Mouse (Mus musculus): ENCODE measurements around the gene Dmxl2.

Dmxl2 gene

DNA sequence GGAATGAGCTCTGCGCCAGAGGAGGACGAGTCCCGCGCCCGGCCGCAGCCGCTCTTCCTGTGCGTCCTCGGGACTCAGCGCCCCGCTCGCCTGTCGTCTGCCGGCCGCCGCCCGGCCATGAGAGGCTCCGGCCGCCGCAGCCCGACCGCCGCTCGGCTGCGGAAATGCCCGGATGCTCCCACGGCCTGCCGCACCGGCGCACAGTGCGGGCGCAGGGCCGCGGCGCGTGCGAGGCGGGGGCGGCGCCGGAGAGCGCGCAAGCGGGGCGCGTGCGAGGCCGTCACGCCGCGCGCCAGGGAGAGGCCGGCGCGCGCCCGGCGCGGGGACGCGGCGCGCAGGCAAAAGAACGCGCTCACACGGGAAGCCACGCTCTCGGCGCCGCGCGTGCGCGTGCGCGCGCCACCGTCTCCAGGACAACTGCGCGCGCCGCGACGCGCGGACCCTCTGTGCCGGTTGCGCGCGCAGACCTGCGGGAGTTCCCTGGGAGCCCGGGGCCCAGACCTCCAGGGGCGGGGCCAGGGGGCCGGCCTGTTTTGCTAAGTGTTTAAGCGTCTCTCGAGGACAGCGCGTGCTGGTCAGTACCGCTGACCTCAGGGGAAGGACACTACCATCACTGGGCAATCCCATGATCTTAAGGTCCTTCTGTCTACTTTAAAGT lies at the start of gene Dmxl2:
Gene Dmxl2 (minus strand): TSS at position 174 of the 658 bp plus-strand sequence.
- peak; percentile 56 for DNase-seq (ENCODE audit: low read depth)

- DNase-seq (ENCODE audit: low read depth), result no peak
These were observed 48.0 kb upstream of the Dmxl2 start for GRCm38 (mm10) chr9:54549433-54549832.

DNA sequence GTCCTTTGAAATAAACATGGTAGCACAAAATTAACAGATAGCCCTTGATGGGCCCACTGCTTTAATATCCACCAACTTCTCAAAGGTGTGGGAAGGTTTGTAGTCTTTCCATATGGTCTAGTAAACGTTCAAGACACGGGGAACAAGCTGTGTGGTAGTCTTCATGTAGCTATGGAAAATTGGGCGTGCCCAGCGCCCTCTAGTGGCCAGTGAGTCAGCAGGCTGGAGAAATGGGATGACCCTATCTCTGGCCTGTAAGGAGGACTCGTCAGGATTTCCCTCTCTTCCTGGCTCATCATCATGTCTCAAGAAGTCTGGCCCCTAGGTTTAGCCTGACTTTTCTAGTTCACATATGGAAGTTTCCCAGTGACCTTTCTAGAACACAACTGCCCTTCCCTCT lies 46.1 kb upstream of the Dmxl2 start:
- DNase-seq (ENCODE audit: low read depth), result peak; percentile 51

DNA sequence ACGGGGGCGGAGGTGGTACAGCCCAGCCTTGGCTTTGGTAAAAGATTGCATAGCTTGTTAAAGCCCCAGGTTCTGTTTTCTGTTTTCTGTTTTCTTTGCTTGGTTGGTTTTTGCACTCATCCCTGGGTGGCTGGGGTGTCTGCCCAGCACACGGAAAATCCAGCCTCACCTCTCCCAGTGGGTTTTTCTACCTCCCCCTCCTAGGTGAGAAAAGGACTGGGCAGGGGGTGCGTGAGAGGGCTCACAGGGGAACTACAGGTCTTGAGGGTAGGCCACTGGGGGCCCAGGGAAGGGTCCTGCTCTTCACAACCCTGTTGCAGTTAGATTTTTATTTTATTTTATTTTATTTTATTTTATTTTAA lies 43.5 kb upstream of the Dmxl2 start:
- no peak for DNase-seq (ENCODE audit: low read depth)

DNA sequence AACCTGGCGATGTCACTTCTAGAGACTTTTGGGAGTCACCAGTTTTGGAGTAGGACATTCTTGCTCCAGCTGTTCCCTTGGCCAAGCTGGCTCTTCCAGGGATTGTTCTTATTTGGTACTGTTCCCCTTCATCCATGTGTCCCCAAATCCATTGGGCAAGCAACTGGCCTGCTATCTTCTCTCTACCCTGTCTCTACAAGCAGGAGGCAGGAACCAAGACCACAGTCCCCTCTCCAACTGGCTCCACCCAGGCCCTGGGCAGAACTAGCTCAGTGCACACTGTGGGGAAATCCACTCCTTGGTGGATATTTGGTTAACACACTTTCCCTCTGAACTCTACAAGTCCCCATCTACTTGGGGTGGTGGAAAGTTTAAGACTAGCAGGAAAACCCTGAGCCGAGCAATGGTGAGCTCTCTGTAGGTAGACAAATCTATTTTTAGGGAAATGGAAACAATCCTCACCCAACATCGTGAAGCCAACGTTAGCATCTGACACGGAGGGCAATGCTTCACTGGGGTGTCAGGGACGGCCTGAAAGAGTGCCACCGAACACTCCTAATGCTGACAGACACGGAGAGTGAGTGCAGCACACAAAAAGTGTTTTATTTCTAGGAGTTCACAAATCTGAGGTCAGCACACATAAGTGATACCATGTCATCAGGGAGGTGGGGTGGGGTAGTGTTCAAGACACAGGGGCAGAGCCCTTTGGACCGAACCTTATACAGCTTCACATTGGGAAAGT lies 43.0 kb upstream of the Dmxl2 start:
- no peak for DNase-seq (ENCODE audit: low read depth)

GRCm38 (mm10) chr9:54540801-54541200 lies 39.4 kb upstream of the Dmxl2 start:
- no peak for DNase-seq (ENCODE audit: low read depth)

DNA sequence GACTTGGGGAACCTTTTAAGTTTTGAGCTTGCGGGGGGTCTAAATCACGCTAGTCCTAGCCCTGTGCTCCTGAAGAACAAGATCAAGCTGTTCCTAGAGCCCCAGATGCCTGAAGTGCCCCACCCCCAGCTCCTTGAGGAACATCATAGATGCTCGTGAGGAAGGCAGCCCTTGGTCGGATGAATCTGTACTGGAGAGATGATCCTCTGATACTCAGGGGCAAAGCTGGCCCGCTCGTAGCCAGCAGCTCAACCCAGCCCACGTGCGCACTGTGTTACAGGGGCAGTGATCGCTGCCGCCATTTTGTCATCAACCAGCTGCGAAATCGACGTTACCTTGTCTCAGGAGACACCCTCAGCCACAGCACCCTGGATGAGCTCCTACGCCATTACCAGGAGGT lies 37.3 kb upstream of the Dmxl2 start, which contains the start of gene Sh2d7:
Gene Sh2d7 (plus strand): TSS at position 301 of the 400 bp plus-strand sequence.
- no peak for DNase-seq (ENCODE audit: low read depth)

- DNase-seq (ENCODE audit: low read depth), result no peak
These were observed 36.8 kb upstream of the Dmxl2 start for GRCm38 (mm10) chr9:54538244-54538643.

- no peak for DNase-seq (ENCODE audit: low read depth)
These were observed 36.1 kb upstream of the Dmxl2 start for GRCm38 (mm10) chr9:54537480-54537879.

- no peak for DNase-seq (ENCODE audit: low read depth)
These were observed 35.6 kb upstream of the Dmxl2 start for GRCm38 (mm10) chr9:54537030-54537429.

DNA sequence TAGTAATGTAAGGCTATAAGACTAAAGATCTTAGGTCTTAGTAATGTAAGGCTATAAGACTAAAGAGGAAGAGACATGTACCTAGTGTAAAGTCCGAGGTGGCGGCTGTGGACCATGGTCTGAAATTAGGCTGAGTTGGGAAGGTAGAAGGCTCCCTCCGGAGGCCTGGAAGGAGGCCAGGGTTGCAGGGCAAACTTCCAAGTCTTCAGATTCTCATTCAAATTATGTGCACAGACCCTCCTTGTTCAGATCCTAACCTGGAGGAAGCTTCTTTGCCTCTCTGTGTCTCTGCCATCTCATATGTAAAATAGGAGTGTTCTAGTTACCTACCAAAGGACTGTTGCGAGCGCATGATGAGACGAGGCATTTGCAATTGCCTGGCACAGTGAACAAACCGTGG lies 34.8 kb upstream of the Dmxl2 start:
- no peak for DNase-seq (ENCODE audit: low read depth)

DNA sequence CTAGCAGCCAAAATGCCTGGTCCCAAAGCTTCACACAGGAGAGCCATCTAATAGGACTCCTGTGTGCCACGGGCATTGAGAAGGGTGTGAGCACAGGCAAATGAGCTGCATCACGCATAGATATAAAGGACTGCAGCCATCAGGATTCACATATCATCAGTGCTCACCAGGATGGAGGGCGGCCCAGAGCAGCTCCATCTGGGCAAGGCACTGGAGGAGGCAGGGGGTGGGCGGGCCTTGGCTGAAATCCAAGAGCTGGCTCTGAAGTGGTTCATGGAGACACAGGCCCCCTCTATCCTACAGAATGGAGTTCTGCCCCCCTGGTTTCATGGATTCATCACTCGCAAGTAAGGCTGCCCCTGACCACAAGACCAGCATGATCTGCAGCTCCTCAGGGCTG lies 32.5 kb upstream of the Dmxl2 start:
- DNase-seq (ENCODE audit: low read depth), result no peak

GRCm38 (mm10) chr9:54532926-54533325 lies 31.5 kb upstream of the Dmxl2 start:
- no peak for DNase-seq (ENCODE audit: low read depth)

GRCm38 (mm10) chr9:54531421-54531820 lies 30.0 kb upstream of the Dmxl2 start:
- no peak for DNase-seq (ENCODE audit: low read depth)

DNA sequence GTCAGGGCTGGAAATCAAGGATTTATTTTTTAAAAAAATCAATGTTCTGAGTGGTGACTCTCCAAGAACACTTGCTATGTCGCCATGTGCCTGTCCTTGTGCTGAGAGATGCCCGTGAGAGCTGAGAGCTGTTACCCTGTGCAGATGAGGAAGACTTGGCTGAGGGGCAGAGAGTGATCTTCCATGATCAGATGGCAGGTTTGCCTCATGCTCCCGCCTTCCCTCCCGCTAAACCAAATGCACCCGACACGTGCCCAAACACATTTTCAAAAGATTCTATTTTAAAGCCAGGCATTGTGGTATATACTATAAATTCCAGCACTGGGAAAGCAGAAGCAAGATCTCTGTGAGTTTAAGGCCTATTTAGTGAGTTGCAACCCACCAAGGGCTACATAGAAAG lies 29.4 kb upstream of the Dmxl2 start:
- DNase-seq (ENCODE audit: low read depth), result no peak

DNA sequence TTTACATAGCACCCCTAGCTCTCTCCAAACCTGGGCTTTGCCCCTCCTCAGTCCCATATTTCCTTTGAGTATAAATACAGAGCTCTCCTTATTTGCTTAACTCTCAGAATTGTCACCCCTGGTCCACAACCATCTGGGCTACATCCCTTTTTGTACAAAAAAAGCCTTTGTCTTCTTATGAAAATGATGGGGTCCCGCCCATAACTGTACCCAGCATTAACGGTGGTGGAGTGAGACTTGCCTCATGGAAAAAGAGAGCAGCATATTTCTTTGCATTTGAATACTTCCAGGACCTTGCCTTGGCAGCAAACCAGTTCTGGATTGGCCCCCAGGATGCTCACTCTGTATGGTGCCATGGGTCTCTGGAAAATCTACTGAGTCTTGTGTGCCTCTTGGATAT lies 28.5 kb upstream of the Dmxl2 start:
- DNase-seq (ENCODE audit: low read depth), result no peak

DNA sequence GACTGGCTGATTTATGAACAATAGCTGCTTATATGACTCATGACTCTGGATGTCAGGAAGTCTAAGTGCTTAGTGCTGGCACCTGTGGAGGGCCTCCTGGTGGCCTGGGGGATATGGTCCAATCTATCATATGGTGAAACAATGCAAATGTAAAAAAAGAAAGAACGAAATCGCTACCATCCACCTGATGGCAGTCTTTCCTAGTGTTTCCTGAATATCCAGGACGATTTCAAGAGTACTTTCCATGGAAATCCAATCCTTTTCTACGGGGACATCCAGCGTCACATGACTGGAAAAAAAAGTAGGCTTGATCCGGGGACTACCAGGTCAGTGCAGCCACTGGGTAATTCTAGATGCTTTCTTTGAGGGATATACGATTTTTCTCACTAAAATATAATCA lies 26.3 kb upstream of the Dmxl2 start:
- DNase-seq (ENCODE audit: low read depth), result no peak

DNA sequence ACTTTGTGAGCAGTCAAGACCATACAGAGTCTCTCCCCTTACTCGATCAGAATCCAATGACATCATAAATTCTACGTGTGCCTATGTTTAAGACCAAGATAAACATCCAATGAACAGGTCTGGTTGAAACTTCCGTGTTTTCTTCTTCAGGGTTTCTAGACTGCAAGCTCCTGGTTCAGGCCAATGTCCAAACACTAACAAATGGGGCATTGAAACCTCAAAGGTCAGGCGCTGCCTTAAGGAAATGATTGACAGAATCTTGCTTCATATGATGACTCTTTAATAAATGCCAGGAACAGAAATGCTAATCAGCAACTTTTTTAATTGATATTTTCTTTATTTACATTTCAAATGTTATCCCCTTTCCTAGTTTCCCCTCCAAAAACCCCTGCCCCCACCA lies 18.9 kb upstream of the Dmxl2 start:
- no peak for DNase-seq (ENCODE audit: low read depth)

GRCm38 (mm10) chr9:54518921-54519320 lies 17.5 kb upstream of the Dmxl2 start:
- DNase-seq (ENCODE audit: low read depth), result no peak

GRCm38 (mm10) chr9:54515991-54516390 lies 14.6 kb upstream of the Dmxl2 start:
- DNase-seq (ENCODE audit: low read depth), result no peak

GRCm38 (mm10) chr9:54502873-54503272 lies 1.4 kb upstream of the Dmxl2 start:
- no peak for DNase-seq (ENCODE audit: low read depth)

- no peak for DNase-seq (ENCODE audit: low read depth)
These were observed 677 bp upstream of the Dmxl2 start for GRCm38 (mm10) chr9:54502111-54502495.

DNA sequence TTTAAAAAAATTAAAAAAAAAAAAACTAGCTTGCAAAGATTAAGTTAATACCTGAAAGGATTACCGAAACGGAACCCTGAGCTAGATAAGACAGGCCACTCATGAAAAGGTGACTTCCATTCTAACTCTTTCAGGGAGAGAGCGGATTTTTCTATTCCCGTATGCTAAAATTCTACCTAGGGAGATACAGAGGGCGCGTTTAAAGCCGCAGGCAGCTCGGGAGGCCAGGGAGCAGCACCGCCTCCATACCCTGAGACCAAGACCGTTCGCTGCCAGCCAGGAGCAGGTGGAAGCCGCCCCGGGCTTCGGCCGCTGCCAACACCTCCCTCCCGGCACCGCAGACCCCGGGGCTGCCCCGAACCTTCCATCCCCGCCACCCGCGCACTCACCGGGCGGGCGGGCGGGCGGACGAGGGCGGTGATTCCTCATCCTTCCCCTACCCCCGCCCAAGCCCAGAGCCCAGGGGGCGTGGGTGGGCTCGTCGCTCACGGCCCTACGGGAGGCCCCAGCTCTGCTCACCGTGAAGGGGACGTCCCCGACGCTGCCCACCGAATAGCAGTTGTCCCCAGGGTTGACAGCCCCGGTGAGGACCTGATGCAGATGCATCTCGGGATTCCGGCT lies 484 bp downstream of the Dmxl2 start:
- no peak for DNase-seq (ENCODE audit: low read depth)
